Mouse (Mus musculus): Measurements from ENCODE around the gene Slc25a51. TPM values are rescaled to one million over a fixed set of nuclear protein-coding genes. Genes with fewer than 3 reads are reported as not detected.

Slc25a51 gene
- total and polyA plus RNA-seq, 3 experiments, result 27.6 to 44.7 (median 44.4) TPM

DNA sequence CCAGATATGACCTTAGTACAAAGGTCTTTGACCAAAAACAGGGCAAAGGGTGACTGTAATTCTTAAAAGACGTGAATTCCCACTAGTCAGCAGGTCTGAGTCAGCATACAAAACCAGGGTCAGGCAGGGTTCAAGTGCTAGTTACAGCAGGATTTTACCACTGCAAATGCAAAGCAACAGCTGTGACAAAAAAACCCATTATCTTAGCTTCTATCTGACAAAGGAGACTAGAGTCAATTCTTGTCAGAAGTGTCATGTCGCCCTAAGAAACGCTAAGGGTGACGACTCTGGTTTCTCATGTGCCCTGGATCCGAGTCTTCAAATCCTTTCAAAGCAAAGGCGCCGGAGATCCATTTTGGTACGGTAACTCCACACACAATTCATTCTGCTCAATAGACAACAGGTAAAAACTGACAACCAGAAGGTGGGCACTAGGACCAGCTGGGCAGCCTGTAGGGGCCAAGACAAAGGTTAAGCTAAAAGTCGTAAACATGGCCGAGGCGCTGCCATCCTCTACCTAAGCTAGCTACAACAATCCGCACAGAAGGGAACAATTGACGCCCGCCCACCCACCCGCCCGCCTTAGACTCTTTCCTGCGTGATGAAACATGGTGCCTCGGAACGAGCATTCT lies 747 bp downstream of the Slc25a51 start:
- H3K27me3 ChIP-seq (replicated peaks), result no peaks in the 10 kb centered on the region
- peak; percentile 89 for TF ChIP-seq ETS1 (conservative IDR thresholded peaks at IDR 0.05; ENCODE audit: low read depth, low read length)
- TF ChIP-seq USF2 (conservative IDR thresholded peaks at IDR 0.05; ENCODE audit: low read depth, low read length), result no peak
- no peak for TF ChIP-seq IRF4 (IDR thresholded peaks at IDR 0.05; ENCODE audit: low read depth, low read length)
- TF ChIP-seq BHLHE40 (IDR thresholded peaks at IDR 0.05; ENCODE audit: low read depth, low read length), result 0 out of 2 replicates have a peak, but pooled peaks have one; percentile 35
- TF ChIP-seq MAFK (IDR thresholded peaks at IDR 0.05; ENCODE audit: insufficient replicate concordance, low read length), result peak; percentile 86
- TF ChIP-seq MEF2A (IDR thresholded peaks at IDR 0.05; ENCODE audit: borderline replicate concordance, low read depth, low read length), result peak; percentile 26; the same call in 1 of the 2 replicates
- no peak; the same call in 1 of the 2 replicates for TF ChIP-seq TCF12 (IDR thresholded peaks at IDR 0.05; ENCODE audit: low read depth, low read length)
- TF ChIP-seq CHD2 (IDR thresholded peaks at IDR 0.05; ENCODE audit: low read length), result no peak
- no peak for TF ChIP-seq TBP (conservative IDR thresholded peaks at IDR 0.05; ENCODE audit: low read depth, low read length)
- TF ChIP-seq EP300 (IDR thresholded peaks at IDR 0.05; ENCODE audit: low read length), result peak; percentile 46; the same call in 1 of the 2 replicates
- DNase-seq (ENCODE audit: extremely low read depth), result peak; percentile 53
- peak overlapping the region; percentile 84 for H3K27ac ChIP-seq (ENCODE audit: insufficient read depth, low read depth)
- dilution Hi-C loops (cut with MboI; ENCODE audit: extremely low pct_ligation_motif_present, extremely low pct_unique_long_range_greater_than_20kb, low sequenced_read_pairs) (no loop called here), in situ Hi-C loops (cut with MboI; ENCODE audit: low pct_ligation_motif_present, low pct_unique_long_range_greater_than_20kb, low sequenced_read_pairs) (loop anchor here (10.0 kb wide), 1 partner anchor 303 kb away; the partner anchor contains the start of gene Tomm5)
- H3K79me2 ChIP-seq (replicated peaks; ENCODE audit: control insufficient read depth, extremely low read depth, insufficient read depth, poor library complexity, severe bottlenecking), result peaks cover 27% of the 10 kb centered on the region
- peaks cover 15 to 48% of the 10 kb centered on the region in 2 experiments for H3K4me1 ChIP-seq (ENCODE audit: control insufficient read depth in 1 of 2, insufficient read depth in 2 of 2)
- H3K4me3 ChIP-seq (replicated peaks in 1 of 3; ENCODE audit: low read depth in 2 of 3, low read length in 2 of 3, poor library complexity in 1 of 3), result peak overlapping the region; percentile 49 to 95 (median 93)
- peak overlapping the region; percentile 99 for H3K9ac ChIP-seq (ENCODE audit: insufficient read depth, low read depth)
- H3K36me3 ChIP-seq (replicated peaks in 1 of 2; ENCODE audit: control insufficient read depth in 1 of 2, insufficient read depth in 1 of 2, low read length in 1 of 2), result peaks cover 14 to 19% of the 10 kb centered on the region in 2 experiments
- H3K4me2 ChIP-seq (ENCODE audit: insufficient read depth, low read depth, poor library complexity, severe bottlenecking), result peak overlapping the region; percentile 93
- no peaks in the 10 kb centered on the region for H3K9me3 ChIP-seq (replicated peaks; ENCODE audit: low read length)

DNA sequence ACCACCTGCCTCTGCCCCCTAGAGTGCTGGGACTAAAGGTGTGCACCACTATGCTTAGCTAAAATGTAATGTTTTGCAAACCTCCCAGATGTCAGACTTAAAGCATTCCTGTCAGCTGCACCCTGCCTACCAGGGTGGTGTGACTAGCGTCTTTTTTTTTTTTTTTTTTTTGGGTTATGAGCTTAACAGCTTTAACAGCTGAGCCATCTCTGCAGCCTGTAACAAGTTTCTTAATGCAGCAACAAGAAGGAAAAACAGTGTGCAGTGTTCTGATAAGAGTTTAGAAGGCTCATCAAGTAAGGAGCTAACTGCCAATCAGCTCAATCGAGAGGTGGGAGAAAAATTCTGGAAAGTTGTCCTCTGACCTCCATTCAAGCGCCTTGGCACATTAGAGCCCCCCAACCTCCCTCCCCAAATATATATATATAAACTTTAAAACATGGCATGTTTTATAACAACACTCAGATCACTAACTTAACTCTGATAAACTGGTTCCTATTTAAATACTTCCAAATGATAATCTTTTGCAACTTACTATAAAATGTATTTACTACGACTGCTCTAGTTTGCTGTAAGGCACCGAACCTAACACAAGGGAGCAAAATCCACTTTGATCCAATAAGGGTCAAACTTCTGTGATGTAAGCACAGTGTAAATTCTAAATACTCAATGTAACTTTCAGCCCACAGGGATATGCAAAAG lies 1.4 kb downstream of the Slc25a51 start:
- Histone ChIP-seq H3K4me2 (ENCODE audit: insufficient read depth, low read depth, poor library complexity, severe bottlenecking) (peak overlapping the region; percentile 93), H3K36me3 (replicated peaks in 1 of 2; ENCODE audit: control insufficient read depth in 1 of 2, insufficient read depth in 1 of 2, low read length in 1 of 2) (peaks cover 20 to 26% of the 10 kb centered on the region in 2 experiments), H3K9ac (ENCODE audit: insufficient read depth, low read depth) (peak overlapping the region; percentile 99), H3K4me3 (replicated peaks in 1 of 3; ENCODE audit: low read depth in 2 of 3, low read length in 2 of 3, poor library complexity in 1 of 3) (peak overlapping the region; percentile 49 to 95 (median 93)), H3K4me1 (ENCODE audit: control insufficient read depth in 1 of 2, insufficient read depth in 2 of 2) (peaks cover 21 to 55% of the 10 kb centered on the region in 2 experiments), H3K79me2 (replicated peaks; ENCODE audit: control insufficient read depth, extremely low read depth, insufficient read depth, poor library complexity, severe bottlenecking) (peaks cover 34% of the 10 kb centered on the region), H3K27ac (ENCODE audit: insufficient read depth, low read depth) (peak overlapping the region; percentile 84; the same call in 1 of the 2 replicates), H3K9me3 (replicated peaks; ENCODE audit: low read length) (no peaks in the 10 kb centered on the region), H3K27me3 (replicated peaks) (no peaks in the 10 kb centered on the region)
- in situ Hi-C loops (cut with MboI; ENCODE audit: low pct_ligation_motif_present, low pct_unique_long_range_greater_than_20kb, low sequenced_read_pairs), result loop anchor here (10.0 kb wide), 1 partner anchor 302 kb away; the partner anchor contains the start of gene Tomm5
- no peak for DNase-seq (ENCODE audit: extremely low read depth)
- no peak for TF ChIP-seq RCOR1 (conservative IDR thresholded peaks at IDR 0.05; ENCODE audit: low read depth, low read length)
- peak; percentile 56 for TF ChIP-seq ZNF384 (IDR thresholded peaks at IDR 0.05; ENCODE audit: low read depth, low read length)
- dilution Hi-C loops (cut with MboI; ENCODE audit: extremely low pct_ligation_motif_present, extremely low pct_unique_long_range_greater_than_20kb, low sequenced_read_pairs), result no loop called here

Measured in CH12.LX (cell line).